Mouse (Mus musculus): ENCODE results near the gene Fchsd2.
A peak's percentile ranks its signal among the peaks of the same experiment; 100 is the strongest.

Gene Fchsd2

DNA sequence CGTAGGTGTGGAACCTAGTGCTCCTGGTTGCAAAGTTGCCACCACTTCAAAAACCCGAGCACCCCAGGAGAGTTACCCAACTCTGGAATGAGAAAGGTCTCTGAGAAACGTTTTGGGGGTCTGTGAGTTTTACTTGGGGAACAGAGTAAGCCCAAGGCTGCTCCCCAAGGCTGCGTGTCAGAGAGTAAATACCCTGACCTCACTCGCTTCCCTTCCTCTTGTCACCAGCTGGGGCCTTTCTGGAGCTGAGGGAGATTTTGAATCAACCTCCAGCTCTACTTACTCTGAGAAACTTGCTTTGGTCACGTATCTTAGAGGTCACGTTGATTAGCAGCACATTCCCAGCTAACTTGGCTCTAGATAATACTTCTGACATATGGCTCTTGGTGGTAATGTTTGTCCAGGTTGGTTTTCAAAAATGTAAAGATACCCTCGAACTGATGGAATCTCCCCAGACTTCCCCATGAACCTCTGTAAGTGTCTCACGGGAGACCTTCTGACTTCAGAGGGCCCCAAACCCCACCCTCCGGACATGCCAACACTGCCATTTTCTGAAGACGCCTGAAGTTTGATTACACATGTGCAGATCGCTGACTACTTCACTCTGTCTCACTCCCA lies 20.4 kb upstream of the Fchsd2 start:
- no peak for DNase-seq (ENCODE audit: low spot score)

DNA sequence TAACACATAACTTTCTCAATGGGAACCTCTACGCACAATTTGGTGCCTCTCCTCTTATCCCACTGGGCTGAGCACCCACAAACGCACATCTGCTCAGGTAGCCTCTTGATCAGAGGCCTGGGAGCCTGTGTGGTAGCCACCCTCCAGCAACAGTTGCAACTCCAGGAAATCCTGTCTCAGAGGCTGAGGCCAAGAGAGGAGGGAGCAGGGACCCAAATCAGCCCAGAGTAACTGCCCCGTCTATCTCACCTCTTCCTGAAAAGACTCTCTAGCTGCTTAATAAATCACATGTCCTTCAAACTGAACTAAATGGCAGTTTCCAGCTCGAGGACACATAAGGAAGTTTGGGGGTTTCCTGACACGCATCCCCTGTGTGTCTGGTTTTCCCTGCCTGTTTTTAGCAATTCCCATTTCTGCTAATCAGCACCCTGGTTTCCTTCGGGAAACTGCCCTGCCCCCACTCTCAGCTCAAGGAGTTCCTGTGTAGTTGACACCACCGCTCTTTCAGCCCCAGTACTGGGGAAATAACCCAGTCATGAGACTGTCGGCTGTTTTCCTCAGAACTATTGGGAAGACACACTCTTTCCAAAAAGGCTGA lies 18.4 kb upstream of the Fchsd2 start:
- no peak for DNase-seq (ENCODE audit: low spot score)

DNA sequence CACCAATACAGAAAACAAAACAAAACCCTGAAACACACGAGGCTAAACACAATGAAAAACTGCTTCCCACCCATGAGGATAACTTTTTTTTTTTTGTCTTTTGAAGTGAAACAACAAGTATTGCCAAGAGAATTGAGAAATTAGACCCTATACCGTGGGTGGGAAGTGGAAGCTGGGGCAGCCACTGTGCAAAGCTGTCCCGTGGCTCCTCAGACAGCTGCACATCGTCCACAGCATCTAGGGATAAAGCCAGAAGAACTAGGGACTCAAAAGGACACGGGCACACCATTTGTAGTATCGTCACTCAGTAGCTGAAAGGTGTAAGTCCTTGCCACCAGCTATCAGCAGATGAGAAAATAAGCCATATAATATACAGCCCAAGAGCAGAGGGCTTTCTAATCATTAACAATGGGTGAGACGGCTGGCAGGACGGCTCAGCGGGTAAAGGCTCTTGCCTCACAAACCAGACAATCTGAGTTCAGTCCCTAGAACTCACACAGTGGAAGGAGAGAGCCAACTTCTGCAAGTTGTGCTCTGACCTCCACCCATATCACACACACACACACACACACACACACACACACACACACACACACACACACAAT lies 9.0 kb upstream of the Fchsd2 start:
- DNase-seq (ENCODE audit: low spot score) = no peak

DNA sequence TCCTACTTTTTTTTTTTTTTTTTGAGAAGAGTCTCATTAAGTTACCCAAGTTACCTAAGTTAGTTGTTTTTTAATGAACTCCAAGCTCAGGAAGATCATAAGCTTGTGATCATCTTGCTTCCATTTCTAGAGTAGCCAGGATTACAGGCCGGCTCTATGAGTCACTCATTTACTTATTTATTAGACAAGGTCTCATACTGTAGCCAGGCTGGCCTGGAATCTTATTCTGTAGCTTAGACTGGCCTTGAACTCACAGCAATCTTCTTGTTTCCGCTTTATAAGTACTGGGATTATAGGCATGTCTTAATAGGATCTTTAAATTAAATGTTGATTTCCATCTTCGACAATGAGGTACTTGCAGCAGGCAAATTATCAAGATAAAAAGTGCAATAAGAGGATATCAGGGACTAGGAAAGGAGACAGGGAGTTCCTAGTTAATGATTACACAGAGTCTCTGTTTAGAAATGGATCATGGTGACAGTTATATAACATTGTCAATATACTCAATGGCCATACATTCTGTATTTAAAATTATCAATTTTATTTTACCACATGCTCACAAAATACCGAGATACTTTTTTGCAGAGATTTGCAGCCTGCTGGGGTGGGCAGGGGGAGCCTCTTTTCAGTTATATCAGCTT lies 7.7 kb upstream of the Fchsd2 start:
- no peak for DNase-seq (ENCODE audit: low spot score)

DNA sequence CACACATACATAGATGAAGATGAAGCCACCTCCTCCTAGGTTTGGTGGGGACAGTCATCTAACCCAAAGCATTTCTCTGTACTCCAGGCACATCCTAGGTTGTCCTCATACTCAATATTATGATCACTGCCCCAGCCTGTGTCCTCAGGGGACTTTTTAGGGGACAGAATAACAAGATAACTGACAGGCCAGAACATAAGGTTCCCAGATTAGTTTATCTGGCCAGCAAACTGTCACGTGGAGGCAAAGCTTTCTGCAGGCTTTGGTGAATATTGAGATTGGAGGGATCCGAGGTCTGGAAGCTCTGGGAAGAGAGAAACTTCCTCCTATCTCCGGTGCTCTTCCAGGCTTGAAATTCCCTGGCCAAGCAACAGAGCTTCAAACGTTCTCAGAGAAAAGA lies 6.9 kb upstream of the Fchsd2 start:
- DNase-seq (ENCODE audit: low spot score) = no peak

DNA sequence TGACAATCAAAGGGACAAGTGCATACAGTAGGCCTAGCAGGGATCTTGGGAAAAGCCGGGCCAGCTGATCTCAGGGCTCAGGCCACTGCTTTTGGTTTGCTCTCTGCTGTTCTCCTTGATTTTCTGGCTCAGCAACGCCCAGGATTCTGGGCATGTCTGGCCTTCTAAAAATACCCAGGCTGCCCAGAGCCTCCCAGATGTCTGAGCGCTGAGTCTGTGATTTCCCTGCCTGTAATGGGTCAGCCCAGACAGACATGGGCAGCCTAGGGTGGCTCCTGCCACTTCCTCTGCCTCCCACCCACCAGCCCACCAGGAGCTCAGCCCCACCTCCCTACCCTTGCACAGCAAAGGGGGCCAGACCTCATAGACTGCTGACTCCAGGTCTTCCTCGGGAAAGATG lies 4.0 kb upstream of the Fchsd2 start:
- DNase-seq (ENCODE audit: low spot score) = no peak

DNA sequence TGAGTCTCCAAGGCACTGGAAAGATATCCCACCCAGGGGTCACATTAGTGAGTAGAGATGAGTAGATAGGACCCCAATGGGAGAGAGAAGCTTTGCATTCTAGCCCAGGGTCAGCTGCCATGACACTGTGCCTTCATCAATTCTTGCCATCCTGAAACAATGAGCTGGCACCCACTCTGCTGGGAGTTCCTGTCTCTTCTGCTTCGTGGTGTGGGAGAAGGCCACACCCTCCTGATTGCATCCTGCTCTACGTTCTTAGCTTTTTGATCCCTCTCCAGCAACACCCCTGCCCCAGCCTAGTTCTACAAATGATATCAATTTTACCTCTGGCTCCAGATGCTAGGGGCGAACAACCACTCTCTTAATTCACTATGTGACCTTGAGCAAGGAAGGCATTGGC lies 3.4 kb upstream of the Fchsd2 start:
- no peak for DNase-seq (ENCODE audit: low spot score)

DNA sequence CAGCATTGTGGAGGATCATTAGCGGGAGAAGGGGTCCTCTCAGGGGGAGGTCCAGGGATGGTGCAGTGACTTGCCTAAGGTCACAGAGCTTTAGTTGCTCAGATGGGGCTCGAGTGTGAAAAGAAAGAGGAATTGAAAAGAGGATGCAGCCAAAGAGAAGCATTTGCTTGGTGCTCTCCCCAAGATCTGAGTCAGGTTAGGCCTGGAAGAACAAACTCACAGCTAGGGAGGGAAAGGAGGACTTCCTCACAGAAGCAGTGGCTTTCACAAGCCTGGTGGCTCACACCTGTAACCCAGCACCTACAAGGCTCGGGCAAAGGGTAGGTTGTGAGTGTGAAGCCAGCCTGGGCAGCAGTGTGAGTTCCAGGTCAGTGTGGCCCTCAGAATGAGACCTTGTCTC lies 568 bp downstream of the Fchsd2 start:
- no peak for DNase-seq (ENCODE audit: low spot score)

DNA sequence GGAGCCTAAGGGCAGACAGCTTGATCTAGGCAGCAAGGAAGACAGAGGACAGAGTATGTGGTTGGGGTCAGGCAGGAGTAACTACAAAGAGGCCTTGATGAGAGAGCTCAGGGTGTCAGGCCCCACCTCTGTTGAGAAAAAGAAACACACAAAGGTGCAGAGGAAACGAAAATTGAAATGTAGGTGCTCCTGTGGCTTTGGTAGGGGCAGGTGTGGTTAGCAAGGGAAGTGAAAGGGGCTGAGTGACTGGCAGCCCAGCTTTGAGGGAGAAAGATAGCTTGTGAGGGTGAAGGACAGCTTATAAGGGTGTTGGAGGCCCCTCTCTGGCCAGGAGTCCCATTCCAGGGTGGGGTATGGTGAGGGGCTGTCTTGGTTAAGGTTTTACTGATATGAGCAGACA lies 2.1 kb downstream of the Fchsd2 start:
- DNase-seq (ENCODE audit: low spot score) = no peak

DNA sequence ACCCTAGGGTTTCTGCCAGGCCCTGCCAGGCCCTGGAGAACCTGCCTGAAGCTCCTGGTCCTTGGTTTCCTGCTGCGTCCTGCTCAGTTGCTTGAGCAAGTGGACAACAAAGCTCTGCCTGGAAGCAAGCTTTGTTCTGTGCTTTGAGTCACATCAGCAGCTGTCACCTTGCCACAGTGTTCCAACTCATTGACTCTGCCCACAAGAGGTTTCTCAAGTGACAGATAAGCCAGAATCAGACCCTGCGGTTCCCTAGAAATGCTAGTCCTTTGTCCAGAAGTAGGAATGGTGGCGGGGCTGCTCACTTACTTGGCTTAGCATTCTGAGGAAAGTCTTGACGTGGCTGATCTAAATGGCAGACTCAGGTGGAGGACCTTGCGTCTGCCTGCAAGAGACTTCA lies 2.9 kb downstream of the Fchsd2 start:
- DNase-seq (ENCODE audit: low spot score) = no peak

DNA sequence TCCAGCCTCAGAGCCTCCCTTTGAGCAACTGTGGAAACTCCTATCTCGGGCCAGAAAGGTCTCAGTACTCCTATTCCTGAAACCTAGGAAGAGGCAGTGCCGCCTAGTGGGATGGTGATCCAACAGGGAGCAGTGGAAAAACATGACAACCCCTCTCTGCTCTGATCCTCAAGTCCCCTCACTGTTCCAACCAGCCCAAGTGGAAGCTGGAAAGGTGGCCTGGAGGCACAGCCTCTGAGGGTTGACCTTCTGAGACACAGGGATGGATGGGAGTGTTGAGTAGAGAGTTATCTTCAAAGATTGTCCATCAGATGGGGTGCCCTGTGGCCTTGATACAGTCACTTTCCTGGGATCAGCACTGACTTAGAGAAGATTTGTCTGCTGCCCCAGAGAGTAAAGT lies 3.9 kb downstream of the Fchsd2 start:
- no peak for DNase-seq (ENCODE audit: low spot score)

DNA sequence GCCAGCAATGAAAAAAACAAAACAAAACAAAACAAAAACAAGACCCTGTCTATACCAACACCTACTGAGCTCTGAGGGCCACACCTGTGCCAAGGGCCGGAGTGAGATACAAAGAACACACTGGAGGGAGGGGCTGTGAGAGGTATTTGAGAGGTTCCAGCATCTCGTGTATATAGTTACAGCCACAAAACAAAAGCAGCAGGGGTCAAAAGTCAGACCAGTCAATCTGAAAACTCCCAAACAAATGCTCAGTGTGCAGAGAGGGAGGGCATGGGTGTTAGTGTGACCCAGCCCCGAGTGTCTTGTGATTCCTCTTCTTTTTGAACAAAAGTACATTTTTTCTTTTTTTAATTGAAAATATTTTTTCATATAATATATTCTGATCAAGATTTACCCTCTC lies 4.4 kb downstream of the Fchsd2 start:
- no peak for DNase-seq (ENCODE audit: low spot score)

DNA sequence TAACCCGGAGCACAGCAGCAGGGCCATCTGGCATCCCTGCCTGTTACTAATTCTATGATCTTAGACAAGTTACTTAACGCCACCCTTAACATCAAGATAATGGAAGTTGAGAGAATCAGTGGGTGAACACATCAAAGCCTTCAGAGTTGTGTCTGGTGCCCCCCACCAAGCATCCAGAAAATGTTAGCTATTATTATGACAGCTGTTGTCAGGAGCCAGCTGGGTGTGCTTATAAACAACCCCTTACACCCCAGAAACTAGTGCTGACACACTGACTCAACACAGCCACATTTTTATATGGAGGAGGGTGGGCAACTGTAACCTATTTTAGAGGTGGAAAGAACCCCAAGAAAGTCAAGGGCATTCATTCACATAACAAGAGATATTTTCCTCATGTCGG lies 7.3 kb downstream of the Fchsd2 start:
- no peak for DNase-seq (ENCODE audit: low spot score)

DNA sequence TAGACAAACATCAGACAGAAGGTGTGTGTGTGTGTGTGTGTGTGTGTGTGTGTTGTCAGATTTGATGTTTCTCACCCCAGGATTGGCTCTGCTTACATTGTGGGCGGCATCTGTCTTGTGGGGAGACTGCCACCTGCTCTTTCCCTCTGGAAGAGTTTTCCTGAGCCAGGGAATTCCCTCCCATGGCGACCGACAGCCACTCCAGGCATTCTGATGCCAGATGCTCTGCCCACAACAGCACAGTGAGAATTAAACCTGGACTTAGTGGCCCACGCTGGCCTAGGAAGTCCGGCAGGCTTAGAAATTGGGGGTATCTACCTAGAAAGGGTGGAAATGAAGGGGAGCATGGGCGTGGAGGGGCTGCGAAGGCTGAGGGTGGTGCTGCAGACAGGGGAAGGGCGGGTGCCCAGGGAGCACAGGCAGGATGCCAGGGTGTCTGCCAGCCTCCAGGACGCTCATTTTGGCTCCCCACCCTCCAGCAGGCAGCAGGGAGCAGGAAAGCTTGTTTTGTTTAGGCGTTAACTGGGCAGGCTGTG lies 8.6 kb downstream of the Fchsd2 start:
- DNase-seq (ENCODE audit: low spot score) = no peak

DNA sequence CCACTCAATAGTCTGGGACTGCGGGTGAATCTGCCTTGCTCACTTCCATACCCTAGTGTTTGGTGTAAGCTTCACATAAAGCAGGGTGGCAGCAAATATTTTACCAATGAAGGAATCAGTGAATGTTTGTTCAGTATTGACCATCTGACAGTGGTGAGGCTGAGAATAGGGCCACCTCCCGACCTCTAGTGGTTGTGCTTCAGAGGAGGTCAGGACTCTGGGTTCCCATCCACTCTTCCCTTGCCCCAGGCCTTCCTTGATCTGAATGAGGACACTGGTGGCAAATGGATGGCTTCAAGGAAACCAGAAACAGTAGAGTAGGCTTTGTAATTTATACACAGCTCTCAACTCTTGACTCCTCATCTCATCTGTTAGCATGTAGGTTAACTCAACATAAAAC lies 14.0 kb downstream of the Fchsd2 start:
- DNase-seq (ENCODE audit: low spot score) = no peak

DNA sequence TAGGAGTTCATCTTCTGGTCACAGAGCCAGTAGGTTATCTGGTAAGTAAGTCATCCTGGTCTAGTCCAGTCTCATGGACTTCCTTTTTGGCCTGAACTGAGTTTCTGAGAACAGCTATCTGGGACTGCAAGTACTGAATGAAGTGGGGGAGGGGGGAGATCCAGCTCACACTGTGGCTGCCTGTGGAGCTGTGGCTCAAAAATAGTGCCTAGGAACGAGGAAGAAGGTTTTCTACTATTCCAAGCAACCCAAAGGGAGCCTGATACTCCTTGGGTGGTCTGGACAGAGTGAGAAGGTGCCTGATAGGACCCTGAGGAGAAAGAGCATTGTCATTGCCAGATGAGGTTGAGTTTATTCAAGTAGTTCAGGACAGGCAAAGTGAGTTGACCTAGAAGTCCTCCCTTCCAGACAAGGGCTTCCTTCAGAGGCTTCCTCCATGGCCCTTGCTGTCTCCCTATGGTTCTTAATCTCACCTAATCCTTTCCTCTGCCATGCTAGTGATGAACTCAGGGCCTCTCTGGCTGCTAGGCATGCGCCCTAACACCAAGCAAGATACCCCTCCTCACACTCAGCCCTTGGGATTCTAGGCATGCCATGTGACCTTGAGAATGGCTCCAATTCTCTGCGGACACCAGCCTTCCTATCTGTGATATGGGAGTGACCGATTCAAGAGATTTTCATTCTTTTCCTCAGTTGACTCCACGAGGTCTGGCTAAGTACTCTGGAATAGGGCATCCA lies 14.6 kb downstream of the Fchsd2 start:
- DNase-seq (ENCODE audit: low spot score) = no peak

DNA sequence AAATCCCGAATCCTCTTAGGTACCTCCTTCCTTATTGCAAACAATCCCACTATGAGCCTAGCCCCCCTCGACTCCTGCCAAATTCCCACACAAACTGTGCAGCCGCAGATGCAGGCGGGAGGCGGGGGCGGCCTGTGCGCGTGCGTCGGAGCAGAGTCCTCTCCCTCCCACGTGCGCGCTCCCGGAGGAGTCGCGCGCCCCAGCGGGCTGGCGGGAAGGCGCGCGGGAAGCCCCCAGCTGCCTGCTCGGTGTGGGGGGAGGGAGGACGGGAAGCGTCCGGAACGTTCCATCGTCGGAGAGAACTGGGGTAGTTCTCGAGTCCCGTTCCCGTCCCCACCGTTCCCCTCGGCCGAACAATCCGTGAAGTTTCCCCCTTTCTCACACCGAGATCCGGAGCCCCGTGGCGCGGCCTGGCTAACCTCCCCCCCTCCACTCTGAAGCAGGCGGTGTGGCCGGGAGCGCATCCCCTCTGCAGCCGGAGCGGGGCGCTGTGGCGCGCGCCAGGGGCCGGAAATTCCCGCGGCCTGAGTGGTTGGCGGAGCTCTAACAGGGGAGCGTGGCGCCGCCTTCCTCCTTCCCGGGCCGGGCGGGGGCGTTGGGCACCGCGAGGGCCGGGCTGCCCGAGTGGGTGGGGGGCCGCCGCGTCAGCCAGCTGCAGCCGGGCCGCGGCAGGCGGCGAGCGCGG lies 15.4 kb downstream of the Fchsd2 start:
- peak; percentile 96 for DNase-seq (ENCODE audit: low spot score)

DNA sequence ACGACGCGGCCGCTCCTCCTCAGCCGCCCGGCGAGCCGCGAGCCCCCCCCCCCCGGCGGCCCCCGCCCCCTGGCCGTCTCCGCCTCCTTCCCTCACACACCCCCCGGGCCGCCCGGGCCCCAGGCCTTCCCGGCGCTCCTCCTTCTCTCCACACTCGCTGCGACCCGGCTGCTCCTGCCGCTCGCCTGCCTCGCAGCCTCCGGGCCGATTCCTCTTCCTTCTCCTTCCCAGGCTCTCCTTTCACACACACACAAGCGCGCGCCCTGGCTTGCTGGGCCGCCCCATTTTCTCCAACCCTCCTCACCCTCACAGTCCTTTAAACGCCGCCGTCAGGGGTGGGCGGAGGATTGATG lies 16.0 kb downstream of the Fchsd2 start:
- DNase-seq (ENCODE audit: low spot score) = no peak

DNA sequence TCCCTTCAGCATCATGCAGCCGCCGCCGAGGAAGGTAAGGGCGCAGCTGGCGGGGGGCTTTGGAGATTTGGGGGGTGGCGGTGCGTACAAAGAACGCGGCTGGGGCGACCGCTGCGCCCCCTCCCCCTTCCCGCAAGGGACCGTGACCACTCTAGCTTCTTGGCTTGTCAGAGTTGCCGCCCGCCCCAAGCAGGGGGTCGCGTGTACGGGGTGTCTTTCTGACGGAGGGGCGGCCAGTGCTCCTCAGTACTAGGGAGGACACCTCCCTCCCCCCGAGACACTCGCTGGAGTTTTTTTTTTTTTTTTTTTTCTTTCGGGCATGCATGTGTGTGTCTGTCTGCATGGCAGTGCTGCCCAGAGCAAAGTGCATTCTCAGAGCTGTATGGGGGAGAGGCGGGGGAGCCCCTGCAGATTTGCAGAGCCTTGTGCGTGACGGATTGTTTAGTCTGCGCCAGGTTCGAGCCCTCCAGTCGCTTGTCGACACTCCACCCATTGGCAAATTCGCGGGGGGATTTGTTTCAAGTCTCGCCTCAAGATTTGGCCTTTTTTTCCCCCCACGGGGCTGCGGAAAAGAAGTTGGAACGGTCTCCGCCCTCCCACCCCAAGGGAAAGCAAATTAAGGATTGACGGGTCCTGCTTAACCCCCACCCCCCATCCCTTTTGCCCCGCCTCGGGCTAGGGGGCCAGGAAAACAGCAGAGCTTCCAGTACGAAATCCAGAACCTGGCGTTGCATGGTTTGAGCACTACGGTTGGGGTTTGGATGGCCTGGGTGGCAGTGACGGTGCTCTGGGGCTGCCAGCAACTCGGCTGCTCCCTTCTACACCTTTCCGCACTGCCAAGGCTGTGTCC lies 16.6 kb downstream of the Fchsd2 start:
- DNase-seq (ENCODE audit: low spot score) = no peak

DNA sequence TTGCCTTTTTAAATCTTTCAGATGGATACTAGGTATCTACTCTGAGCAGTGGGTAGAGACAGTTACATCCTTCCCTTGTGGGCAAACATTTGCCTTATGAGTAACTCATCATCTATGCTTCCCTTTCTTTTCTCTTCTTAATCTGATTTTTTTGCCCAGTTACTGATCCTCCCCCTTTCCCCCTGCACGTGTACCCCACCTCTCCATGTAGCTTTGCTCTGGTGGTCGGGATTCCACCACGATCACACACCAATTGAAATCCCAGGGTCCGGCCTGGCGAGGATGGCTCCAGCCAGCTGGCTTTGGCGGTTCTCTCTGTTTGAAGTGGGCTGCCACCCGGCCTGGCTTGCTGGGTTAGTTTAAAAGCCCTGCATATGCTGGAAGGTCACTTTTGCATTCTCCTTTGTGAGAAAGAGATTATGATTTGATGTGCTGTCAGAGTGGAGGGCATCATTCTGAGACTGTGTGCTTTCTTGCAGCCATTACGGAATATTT lies 17.2 kb downstream of the Fchsd2 start:
- DNase-seq (ENCODE audit: low spot score) = no peak

DNA sequence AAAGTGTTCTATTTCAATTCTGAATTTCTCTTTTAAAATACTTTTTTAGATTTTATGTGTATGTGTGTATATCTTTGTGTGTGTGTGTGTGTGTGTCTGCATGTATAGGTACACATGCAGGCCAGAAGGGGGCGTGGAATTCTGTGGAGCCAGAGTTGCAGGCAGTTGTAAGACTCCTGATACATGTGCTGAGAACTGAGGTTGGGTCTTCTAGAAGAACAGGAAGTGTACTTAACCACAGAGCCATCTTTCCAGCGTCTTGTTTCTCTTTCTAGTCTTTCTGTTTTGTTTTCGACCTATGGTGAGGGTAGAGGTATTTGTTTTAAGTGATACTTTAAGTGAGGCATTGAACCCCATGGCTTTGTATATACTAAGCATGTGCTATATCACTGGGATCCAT lies 20.7 kb downstream of the Fchsd2 start:
- DNase-seq (ENCODE audit: low spot score) = no peak
